Mouse (Mus musculus): ENCODE measurements around the gene Bcl9.

DNA sequence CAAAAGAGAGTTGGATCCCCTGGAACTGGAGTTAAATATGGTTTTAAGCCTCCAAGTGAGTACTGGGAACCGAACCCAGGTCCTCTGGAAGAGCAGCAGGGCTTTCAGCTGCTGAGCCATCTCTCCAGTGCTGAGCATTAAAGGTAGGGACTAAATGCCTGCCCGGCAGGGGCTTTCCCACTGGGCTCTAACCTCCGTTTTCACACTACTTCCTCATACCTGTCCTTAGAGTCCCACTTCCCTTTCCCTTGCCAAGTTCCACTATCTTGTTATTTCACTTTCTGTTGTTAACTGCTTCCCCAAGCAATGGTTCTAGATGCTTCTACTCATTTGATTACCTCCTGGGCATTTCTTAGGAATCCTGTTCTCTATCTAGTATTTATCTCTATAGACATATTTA lies 65.4 kb downstream of the Bcl9 start:
- TF ChIP-seq EP300 (IDR thresholded peaks at IDR 0.05; ENCODE audit: insufficient read depth, low read depth, low read length), result no peak
- no peak for TF ChIP-seq CTCF (IDR thresholded peaks at IDR 0.05)

Measured in heart, adult 2 months (tissue).